Mouse (Mus musculus) cerebellum, postnatal 14 days (tissue): ENCODE measurements at regions not wholly inside any gene's neighbourhood (a gene's known extent, or its start where the extent isn't known, plus 50 kb on each side); places are given as distances from the start of the nearest gene placed in this dataset.

Experiments
- DNase-seq, 2 experiments: peaks; one replicate each; pipeline ENCODE4 v3.0.0; 2021; ENCODE audit warnings: mixed read lengths in 2 of 2

- DNase-seq, result no peak
Observed at GRCm38 (mm10) chr12:77179138-77179537, 58.8 kb upstream of the Fut8 start.

GRCm38 (mm10) chr12:77177811-77178578 lies 59.9 kb upstream of the Fut8 start:
- no peak for DNase-seq

GRCm38 (mm10) chr12:77177303-77177702 lies 60.6 kb upstream of the Fut8 start:
- DNase-seq, result no peak

- DNase-seq, result no peak
Observed at GRCm38 (mm10) chr12:77174032-77174431, 63.9 kb upstream of the Fut8 start.

GRCm38 (mm10) chr12:77172540-77172939 lies 65.4 kb upstream of the Fut8 start:
- no peak for DNase-seq

- DNase-seq, result no peak
Observed at GRCm38 (mm10) chr12:77170257-77170656, 67.7 kb upstream of the Fut8 start.

- no peak for DNase-seq
Observed at GRCm38 (mm10) chr12:77168367-77168766, 69.6 kb upstream of the Fut8 start.

GRCm38 (mm10) chr12:77156698-77157097 lies 81.2 kb upstream of the Fut8 start:
- DNase-seq, result no peak

GRCm38 (mm10) chr12:77155626-77156025 lies 82.3 kb upstream of the Fut8 start:
- DNase-seq, result no peak

- no peak for DNase-seq
Observed at GRCm38 (mm10) chr12:77151471-77151870, 86.5 kb upstream of the Fut8 start.

GRCm38 (mm10) chr12:77149835-77150234 lies 88.1 kb upstream of the Fut8 start:
- DNase-seq, result no peak

- no peak for DNase-seq
Observed at GRCm38 (mm10) chr12:77148146-77148545, 89.8 kb upstream of the Fut8 start.

GRCm38 (mm10) chr12:77143958-77144357 lies 94.0 kb upstream of the Fut8 start:
- DNase-seq, result no peak

GRCm38 (mm10) chr12:77143521-77143920 lies 94.4 kb upstream of the Fut8 start:
- DNase-seq, result no peak

- DNase-seq, result no peak
Observed at GRCm38 (mm10) chr12:77143105-77143504, 94.8 kb upstream of the Fut8 start.

- DNase-seq, result no peak
Observed at GRCm38 (mm10) chr12:77142224-77142623, 95.7 kb upstream of the Fut8 start.

GRCm38 (mm10) chr12:77141260-77142201 lies 96.4 kb upstream of the Fut8 start:
- DNase-seq, result no peak

GRCm38 (mm10) chr12:77140656-77141055 lies 97.3 kb upstream of the Fut8 start:
- DNase-seq, result no peak

- DNase-seq, result peak; percentile 7 to 17
Observed at GRCm38 (mm10) chr12:77140141-77140540, 97.8 kb upstream of the Fut8 start.

GRCm38 (mm10) chr12:77139718-77140117 lies 98.2 kb upstream of the Fut8 start:
- DNase-seq, result no peak

- DNase-seq, result no peak
Observed at GRCm38 (mm10) chr12:77138506-77139201, 99.3 kb upstream of the Fut8 start.

- DNase-seq, result no peak
Observed at GRCm38 (mm10) chr12:77137291-77137830, 100.6 kb upstream of the Fut8 start.

GRCm38 (mm10) chr12:77135661-77136060 lies 102.3 kb upstream of the Fut8 start:
- DNase-seq, result no peak
